Mouse (Mus musculus) CD4-positive, CD25-positive, alpha-beta regulatory T cell, adult 2 months (primary cell): ENCODE measurements around the gene Evc2.

Experiments used
- DNase-seq: peaks from one replicate; pipeline ENCODE4 v3.0.0-alpha.2; 2012; ENCODE audit warnings: low read depth, low spot score

The Evc2 gene

GRCm38 (mm10) chr5:37365751-37366150 is 27.5 kb downstream of the Evc2 start:
- no peak for DNase-seq

- DNase-seq: no peak
Observed at GRCm38 (mm10) chr5:37368796-37369195, 30.5 kb downstream of the Evc2 start.

GRCm38 (mm10) chr5:37377376-37377775 is 39.1 kb downstream of the Evc2 start:
- DNase-seq: no peak

- no peak for DNase-seq
Observed at GRCm38 (mm10) chr5:37380641-37381040, 42.3 kb downstream of the Evc2 start.

- DNase-seq: no peak
Observed at GRCm38 (mm10) chr5:37383570-37383969, 45.3 kb downstream of the Evc2 start.

- DNase-seq: no peak
Observed at GRCm38 (mm10) chr5:37388646-37389045, 50.3 kb downstream of the Evc2 start.

DNA sequence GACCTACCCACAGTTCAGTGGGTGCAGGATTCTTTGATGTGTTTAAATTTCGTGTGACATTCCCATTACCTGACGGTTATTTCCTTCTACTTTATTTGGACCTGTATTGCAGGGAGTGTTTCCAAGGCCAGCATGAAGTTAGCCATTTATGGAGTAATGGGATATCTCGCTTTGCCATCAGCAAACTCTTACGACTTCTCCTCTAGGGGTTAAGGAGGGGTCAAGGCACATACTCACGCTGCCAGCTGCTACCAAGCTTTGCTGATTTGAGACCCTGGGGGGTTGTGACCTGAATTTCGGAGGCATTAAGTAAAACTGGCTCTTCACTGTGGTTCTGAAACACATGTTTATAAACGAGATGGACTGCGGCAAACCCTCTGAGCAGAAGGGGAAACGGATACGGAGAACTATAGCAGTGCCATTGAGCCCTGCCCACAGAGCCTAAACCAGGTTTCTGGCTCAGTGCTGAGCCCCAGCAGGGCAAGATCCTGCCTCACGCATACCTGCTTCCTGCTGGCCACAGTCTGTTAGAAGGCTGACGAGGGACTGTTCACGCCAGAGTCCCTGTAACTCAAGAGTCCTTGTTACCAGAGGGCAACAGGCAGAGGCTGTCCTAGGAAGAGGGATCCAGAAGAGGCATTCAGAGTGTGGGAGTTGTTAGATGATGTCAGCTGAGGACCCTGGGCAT is 51.7 kb downstream of the Evc2 start:
- no peak for DNase-seq

GRCm38 (mm10) chr5:37390923-37391322 is 52.6 kb downstream of the Evc2 start:
- no peak for DNase-seq

DNA sequence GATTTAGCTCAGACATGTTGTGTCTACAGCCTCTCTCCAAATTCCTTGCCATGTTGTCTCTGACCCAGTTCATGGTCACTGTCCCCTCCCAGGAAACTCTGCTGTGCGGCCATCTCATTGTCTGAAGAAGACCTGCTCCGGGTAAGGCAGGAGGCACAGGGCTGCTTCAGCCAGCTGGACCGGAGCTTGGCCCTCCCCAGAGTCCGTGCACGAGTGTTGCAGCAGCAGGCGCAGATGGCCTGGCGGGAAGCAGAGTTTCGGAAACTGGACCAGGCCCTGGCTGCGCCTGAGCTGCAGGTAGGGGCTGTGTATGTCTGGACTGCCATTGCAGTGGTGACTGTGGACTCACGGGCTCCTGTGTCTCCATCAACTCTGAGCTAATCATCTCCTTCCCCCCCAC is 53.6 kb downstream of the Evc2 start:
- no peak for DNase-seq

DNA sequence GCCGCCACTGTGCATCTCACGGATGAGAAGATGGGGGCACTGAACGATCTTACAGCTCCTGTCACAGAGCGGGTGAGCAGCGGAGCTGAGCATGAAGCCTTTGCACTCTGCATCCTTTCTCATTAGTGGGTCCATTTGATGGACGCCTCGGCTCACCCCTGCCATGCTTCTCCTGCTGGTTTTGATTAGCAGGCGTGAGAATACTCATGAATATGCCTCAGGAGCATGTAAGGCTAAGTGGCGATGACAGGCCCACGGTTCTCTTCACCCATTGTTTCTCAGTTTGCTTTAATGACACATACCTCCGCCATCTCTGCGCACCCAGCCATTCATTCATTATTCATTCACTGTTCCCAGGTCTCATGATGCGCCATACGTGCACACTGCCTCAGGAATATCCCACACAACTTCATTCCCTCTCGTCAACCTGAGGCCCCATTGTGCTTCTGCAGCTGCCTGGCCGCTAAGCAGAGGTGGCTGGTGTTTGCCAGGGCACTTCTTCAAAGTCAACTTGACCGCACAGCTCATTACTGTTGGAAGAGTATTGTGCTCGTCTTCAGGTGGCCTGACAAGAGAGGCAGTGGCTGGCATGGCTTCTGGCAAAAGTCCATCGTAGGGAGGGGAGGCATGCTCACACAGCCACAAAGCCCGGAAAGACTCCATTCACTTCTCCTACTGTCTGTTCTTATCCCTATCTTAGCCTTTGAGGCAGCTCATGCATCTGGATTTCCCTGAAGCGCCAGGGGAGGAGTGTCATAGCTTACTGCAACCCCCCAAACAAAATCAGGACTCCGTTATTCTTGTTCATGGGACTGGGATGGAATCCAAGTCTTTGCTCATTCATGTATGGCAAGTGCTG is 57.1 kb downstream of the Evc2 start:
- no peak for DNase-seq

GRCm38 (mm10) chr5:37419028-37419427 is 80.7 kb downstream of the Evc2 start:
- no peak for DNase-seq

DNA sequence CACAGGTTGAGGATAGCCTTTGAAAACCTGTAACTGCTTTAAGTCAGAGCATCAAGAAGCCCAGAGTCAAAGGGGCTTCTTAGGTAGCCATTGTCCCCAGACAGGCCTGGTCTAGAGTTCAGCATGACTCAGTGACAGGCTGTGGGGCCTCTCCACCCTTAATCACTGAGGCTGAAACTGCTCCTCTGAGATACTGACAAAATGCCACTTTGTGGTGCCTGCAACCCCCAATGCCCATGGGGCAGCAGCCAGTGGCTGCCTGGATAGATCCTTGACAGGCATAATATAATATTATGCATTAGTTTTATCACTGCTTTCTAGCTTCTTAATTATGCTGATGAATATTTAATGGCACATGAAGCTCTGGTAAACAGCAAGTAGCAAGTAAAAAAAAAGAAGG is 88.9 kb downstream of the Evc2 start:
- no peak for DNase-seq

- no peak for DNase-seq
Observed at GRCm38 (mm10) chr5:37435417-37435816, 97.1 kb downstream of the Evc2 start.

DNA sequence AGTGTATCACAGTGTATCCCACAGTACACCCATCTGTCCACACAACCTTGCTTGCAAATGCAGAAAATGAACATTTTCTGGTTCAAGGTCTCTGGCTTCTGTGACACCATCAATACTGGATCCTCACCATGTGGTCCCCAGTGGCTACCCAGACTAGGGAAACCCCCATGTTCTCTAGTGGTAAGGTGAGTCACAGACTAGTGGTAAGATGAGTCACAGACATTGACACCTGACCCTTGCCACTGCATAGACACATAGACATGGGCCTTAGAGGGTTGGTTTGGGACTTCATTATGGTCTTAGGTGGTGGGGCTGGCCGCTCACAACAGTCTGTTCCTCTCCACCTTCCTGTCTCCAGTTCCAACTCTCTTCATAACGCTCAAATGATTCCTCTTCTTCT is 104.5 kb downstream of the Evc2 start:
- no peak for DNase-seq

GRCm38 (mm10) chr5:37447546-37447945 is 109.2 kb downstream of the Evc2 start:
- DNase-seq: no peak

- no peak for DNase-seq
Observed at GRCm38 (mm10) chr5:37456590-37456989, 118.3 kb downstream of the Evc2 start.

DNA sequence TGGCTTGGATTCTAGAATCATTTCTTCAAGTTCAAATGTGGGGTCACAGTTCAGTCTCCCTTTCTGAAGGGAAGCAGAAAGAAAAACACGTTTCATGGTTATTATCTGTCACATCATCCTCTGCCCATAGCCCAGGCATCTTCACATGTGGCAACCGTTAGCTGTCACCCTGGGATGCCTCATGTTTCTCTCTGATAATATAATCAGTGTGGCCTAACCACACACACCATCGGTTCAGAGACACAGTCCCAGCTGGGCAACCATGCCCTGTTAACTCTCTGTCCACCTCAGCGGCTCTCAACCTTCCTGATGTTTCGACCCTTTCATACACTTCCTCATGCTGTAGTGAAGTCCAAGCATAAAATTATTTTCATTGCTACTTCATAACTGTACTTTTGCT is 118.9 kb downstream of the Evc2 start:
- no peak for DNase-seq

GRCm38 (mm10) chr5:37457831-37458230 is 119.5 kb downstream of the Evc2 start:
- DNase-seq: no peak

DNA sequence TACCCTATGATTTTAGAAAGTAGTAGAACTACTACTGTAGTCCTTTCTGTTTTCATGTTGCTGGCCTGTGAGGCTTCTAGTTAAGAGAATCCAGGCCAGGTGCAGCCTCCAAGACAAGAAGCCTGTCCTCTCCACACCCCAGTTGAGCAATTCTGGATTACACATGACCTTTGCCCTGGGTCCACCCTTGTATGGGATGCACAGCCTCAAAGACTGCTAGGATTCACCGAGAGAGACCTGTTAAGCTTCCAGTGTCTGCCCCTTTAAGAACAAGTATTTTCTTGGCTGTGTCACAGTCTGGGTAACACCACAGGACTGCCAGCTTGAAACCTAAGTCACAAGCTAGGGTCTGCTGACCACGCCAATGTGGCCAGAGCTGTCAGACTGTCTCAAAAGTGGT is 119.9 kb downstream of the Evc2 start:
- no peak for DNase-seq

GRCm38 (mm10) chr5:37465461-37465860 is 127.2 kb downstream of the Evc2 start:
- DNase-seq: no peak

DNA sequence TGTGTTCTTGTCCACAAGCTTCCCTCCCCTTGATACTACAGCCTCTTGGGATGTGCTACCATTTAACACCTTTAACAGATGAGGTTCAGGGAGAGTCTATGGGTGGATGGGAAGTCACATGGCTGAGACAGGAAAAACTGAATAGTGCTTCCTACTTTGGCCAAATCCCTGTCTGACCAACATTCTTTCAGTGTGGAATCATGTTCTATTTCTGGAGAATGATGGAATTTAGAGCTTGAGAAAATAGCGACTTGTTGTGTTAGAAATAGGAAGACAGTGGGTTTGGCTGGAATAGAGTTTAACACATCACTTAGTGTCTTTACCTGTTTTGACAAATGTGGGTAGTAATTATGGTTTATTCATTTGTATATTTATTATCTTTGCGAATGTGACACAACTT is 129.3 kb downstream of the Evc2 start:
- DNase-seq: no peak

GRCm38 (mm10) chr5:37469031-37469430 is 130.7 kb downstream of the Evc2 start:
- DNase-seq: no peak

DNA sequence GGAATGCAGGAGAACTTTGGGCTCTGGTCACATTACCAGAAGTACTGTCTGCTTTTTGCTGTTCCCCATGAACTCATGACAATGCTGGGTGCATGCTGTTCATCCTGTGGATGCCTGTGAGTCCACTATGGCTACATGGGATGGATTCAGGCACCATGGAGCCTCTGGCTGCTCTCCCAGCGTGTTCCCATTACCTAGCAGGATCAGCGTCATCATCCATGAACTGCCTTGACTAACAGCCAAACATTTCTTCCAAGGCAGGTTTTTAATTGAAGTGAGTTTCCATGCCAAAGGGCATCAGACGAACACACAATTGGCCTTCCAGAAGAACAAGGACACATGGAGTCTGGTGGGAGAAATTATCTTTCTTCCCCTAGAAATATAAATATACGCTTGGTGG is 133.3 kb downstream of the Evc2 start:
- no peak for DNase-seq
